Mouse (Mus musculus) cerebellum, adult 2 months (tissue): ENCODE results near the gene Mef2b.

Experiments
- CTCF ChIP-seq: fragments of 200-500 bp; IDR thresholded peaks from 2 replicates; pipeline ENCODE4 v1.5.1; 2011; ENCODE audit warnings: low read depth, mild to moderate bottlenecking, control low read depth, low read length, moderate library complexity, borderline replicate concordance; ENCODE audit not compliant: insufficient read depth
- POLR2A ChIP-seq: fragments of 200-500 bp; IDR thresholded peaks from 2 replicates; pipeline ENCODE4 v1.6.1; 2011; ENCODE audit warnings: low read length, control low read depth, borderline replicate concordance; ENCODE audit not compliant: insufficient read depth

DNA sequence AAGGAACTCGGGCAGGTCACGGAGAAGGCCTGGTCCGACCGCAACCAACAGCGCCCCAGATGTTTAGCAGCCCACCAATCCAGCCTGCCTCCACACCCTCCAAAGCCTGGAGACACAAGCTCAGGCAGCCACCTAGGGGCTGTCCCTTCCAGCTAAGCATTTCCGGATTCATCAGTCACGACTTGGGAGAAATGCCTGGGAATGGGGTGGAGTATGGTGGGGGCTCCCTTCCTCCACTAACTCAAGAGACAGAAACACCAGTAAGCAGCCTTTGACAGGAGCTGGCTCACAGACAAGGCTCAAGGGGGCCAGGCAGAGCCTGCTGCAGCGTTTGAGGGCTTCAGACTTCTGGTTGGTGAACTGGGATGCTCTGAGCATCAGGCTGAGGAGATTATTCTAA, 71.0 kb downstream of the Mef2b start:
- TF ChIP-seq CTCF (no peak), POLR2A (no peak)
